Mouse (Mus musculus) liver, postnatal 0 days (tissue): ENCODE results near the gene Vmp1. TPM values are rescaled to one million over a fixed set of nuclear protein-coding genes. Genes with fewer than 3 reads are reported as not detected.

Experiments
- ATAC-seq: fragments of 200-750 bp; cut with Nextera tagmentation; 2 replicates; pipeline ENCODE4 v1.8.0; 2017; ENCODE audit warnings: mild to moderate bottlenecking, moderate library complexity
- DNase-seq: peaks from one replicate; pipeline ENCODE4 v3.0.0-alpha.2; 2016
- H3K27ac ChIP-seq: fragments of 300-500 bp; sonication (generic); 2 replicates; pipeline ENCODE4 v1.5.1; 2014; ENCODE audit warnings: antibody characterized with exemption, moderate library complexity, mild to moderate bottlenecking, low read depth
- H3K27me3 ChIP-seq: fragments of 300-500 bp; sonication (generic); 2 replicates; pipeline ENCODE4 v1.6.1; 2014; ENCODE audit warnings: low read length, control low read depth, mixed read lengths; ENCODE audit not compliant: insufficient read depth
- H3K36me3 ChIP-seq: fragments of 300-500 bp; sonication (generic); replicated peaks from 2 replicates; pipeline ENCODE4 v1.6.1; 2014; ENCODE audit warnings: mild to moderate bottlenecking, control low read depth, low read length, moderate library complexity, mixed read lengths; ENCODE audit not compliant: insufficient read depth
- H3K4me1 ChIP-seq: fragments of 300-500 bp; sonication (generic); 2 replicates; pipeline ENCODE4 v1.6.1; 2014; ENCODE audit warnings: antibody characterized with exemption, mild to moderate bottlenecking, control low read depth; ENCODE audit not compliant: insufficient read depth
- H3K4me2 ChIP-seq: fragments of 300-500 bp; sonication (generic); 2 replicates; pipeline ENCODE4 v1.6.1; 2014; ENCODE audit warnings: low read depth, mild to moderate bottlenecking, low read length, moderate library complexity, mixed read lengths
- H3K4me3 ChIP-seq: fragments of 300-500 bp; sonication (generic); 2 replicates; pipeline ENCODE4 v1.5.1; 2014; ENCODE audit warnings: low read depth, low read length
- H3K9ac ChIP-seq: fragments of 300-500 bp; sonication (generic); replicated peaks from 2 replicates; pipeline ENCODE4 v1.6.1; 2014; ENCODE audit warnings: mild to moderate bottlenecking, moderate library complexity
- H3K9me3 ChIP-seq: fragments of 300-500 bp; sonication (generic); 2 replicates; pipeline ENCODE4 v1.6.1; 2016; ENCODE audit warnings: mild to moderate bottlenecking, control low read depth, low read length, mixed read lengths
- CTCF ChIP-seq: sonication (generic); IDR thresholded peaks from 2 replicates; pipeline ENCODE4 v1.5.1; 2016; ENCODE audit warnings: antibody characterized with exemption, low read depth
- EP300 ChIP-seq: IDR thresholded peaks from 2 replicates; pipeline ENCODE4 v1.6.1; 2016; ENCODE audit warnings: antibody characterized with exemption, low read depth, mild to moderate bottlenecking
- WGBS: fragments of 180-500 bp; shearing (Covaris S2); extraction: QIAGEN DNeasy Blood & Tissue Kit; methylation state at CpG from one replicate; pipeline ENCODE4 v1.1.7; 2014; ENCODE audit not compliant: insufficient replicate concordance; 5-methylcytosine and 5-hydroxymethylcytosine counted together
- polyA plus RNA-seq: library from polyadenylated mRNA; unstranded; fragments of >200 nt; fragmentation: Nextera tagmentation; extraction: Ambion mirVana; gene quantifications from 2 replicates; pipeline ENCODE4 v1.2.1, GENCODE M21; 2015

Gene Vmp1
- polyA plus RNA-seq, 1 experiment from 2014 or later: 125 TPM

DNA sequence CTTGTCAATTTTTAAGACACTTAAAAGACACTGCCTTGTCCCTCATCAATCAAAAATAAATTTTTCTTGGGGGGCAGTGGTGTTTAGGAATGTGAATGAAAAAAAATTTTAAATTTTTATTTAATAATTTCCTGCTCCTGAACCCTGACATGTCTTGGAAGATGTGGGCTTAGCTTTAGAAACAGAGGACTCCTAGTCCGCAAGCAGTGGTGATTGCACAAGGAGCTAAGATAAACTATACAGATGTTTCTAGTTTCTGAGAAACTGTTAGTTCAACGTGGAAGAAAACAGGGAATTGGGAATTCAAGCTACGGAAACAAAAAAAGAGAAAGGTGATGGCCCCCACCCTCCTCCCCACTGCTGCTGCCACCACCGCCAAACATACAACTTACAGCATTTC, 111.8 kb downstream of the Vmp1 start:
- H3K9me3 ChIP-seq: no peaks in the 10 kb centered on the region
- peaks cover 19% of the 10 kb centered on the region for H3K4me1 ChIP-seq
- TF ChIP-seq CTCF (no peak), EP300 (no peak)
- H3K9ac ChIP-seq: no peak overlapping the region
- H3K36me3 ChIP-seq: no peaks in the 10 kb centered on the region
- H3K4me2 ChIP-seq: no peak overlapping the region
- no peak for ATAC-seq
- 59% methylated on average over 4 of the region's 4 CpGs for WGBS
- peak overlapping the region; percentile 48; the same call in 1 of the 2 replicates for H3K27ac ChIP-seq
- H3K27me3 ChIP-seq: no peaks in the 10 kb centered on the region
- H3K4me3 ChIP-seq: no peak overlapping the region
- no peak for DNase-seq

DNA sequence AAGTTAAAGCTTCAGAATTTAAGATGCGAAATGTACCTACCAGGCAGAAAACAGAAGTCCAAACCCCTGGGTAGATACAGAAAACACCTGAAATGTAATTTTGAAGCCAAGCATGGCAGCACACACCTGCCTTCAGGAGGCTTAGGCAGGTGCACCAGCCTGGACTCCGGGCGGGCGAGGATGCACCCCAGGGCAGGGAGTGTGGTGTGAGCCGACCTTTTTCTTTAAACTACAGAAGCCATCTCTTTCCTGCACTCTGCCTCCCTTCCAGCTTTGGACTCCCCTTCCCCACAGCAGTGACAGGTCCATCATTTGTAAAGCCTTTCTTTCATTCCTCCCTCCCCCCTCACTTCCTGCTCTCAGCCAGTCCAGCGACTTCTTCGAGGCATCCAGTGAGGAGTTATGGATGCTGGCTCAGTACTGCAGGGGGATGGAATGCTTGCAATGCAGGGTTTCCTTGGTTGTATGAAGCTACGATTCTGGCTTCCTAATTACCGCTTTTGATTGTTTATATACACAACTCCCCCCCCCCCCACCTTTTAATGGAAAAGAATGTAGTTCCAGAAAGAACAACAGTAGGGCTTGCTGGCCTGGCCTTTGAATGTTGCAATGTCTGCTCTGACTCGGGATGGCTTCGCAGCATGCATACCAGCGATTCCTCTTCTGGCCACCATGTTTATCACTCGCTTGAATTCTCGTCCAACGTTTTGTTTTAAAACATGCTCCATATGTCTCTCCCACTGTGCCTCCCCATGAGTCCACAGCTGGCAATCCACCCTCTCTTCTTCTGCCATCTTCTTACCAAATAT, 112.4 kb downstream of the Vmp1 start:
- no peak for DNase-seq
- H3K27ac ChIP-seq: peak overlapping the region; percentile 48; the same call in 1 of the 2 replicates
- no peaks in the 10 kb centered on the region for H3K27me3 ChIP-seq
- H3K4me1 ChIP-seq: peaks cover 13% of the 10 kb centered on the region
- no peaks in the 10 kb centered on the region for H3K36me3 ChIP-seq
- TF ChIP-seq EP300 (no peak), CTCF (no peak)
- no peak for ATAC-seq
- no peak overlapping the region for H3K4me2 ChIP-seq
- H3K4me3 ChIP-seq: no peak overlapping the region
- no peaks in the 10 kb centered on the region for H3K9me3 ChIP-seq
- WGBS: 55% methylated on average over 15 of the region's 15 CpGs
- H3K9ac ChIP-seq: no peak overlapping the region

DNA sequence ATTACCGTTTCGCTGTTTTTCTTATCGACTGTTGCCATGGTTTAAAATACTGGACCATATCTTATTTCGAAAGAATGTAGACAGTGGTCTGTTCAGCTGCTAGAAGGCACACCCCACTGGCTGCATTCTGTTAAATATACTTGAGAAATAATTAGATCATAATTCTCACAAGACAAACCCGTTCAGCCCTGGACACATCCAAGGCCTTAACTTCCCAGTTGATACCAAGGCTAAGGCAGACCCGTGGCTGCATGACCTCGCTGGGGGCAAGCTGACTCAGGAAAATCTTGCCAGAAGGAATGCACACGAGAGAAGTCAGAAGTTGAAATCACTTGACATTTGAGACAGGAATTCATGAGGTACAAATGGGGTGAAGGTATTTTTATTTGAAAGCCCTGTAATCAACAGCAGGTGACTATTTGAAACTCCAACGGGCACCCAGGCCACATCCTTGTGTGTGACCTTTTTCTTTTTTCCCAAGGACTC, 113.3 kb downstream of the Vmp1 start:
- DNase-seq: no peak
- TF ChIP-seq CTCF (no peak), EP300 (no peak)
- Histone ChIP-seq H3K4me1 (peaks cover 5% of the 10 kb centered on the region; the same call in 1 of the 2 replicates), H3K4me3 (no peak overlapping the region), H3K9ac (no peak overlapping the region), H3K27ac (no peak overlapping the region), H3K4me2 (no peak overlapping the region), H3K27me3 (no peaks in the 10 kb centered on the region), H3K36me3 (no peaks in the 10 kb centered on the region), H3K9me3 (no peaks in the 10 kb centered on the region)
- 69% methylated on average over 9 of the region's 9 CpGs for WGBS
- no peak for ATAC-seq

DNA sequence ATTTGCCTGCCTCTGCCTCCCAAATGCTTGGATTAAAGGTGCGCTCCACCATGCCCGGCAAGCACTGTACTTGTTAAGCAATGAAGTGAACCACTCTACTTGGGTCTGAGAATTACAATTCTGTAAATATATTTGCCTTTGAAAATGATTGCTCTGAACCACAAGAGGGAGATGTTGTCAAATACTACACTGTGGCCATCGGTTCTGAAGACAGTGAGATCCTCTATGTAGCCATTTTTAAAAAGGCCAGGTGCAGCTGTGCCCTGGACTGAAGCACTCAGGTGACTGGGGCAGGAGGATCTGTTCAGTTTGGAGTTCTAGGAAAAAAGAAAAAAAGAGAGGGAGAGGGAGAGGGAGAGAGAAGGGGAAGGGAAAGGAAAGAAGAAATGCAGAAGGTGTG, 115.2 kb downstream of the Vmp1 start:
- H3K27me3 ChIP-seq: no peaks in the 10 kb centered on the region
- H3K36me3 ChIP-seq: no peaks in the 10 kb centered on the region
- no peak for DNase-seq
- peak; percentile 75 for ATAC-seq
- TF ChIP-seq CTCF (peak; percentile 81), EP300 (no peak)
- no peak overlapping the region for H3K4me2 ChIP-seq
- no peak overlapping the region for H3K27ac ChIP-seq
- no peak overlapping the region for H3K9ac ChIP-seq
- no peak overlapping the region for H3K4me3 ChIP-seq
- WGBS: 50% methylated on average over 3 of the region's 3 CpGs
- H3K4me1 ChIP-seq: peaks cover 5% of the 10 kb centered on the region; the same call in 1 of the 2 replicates
- H3K9me3 ChIP-seq: no peaks in the 10 kb centered on the region

DNA sequence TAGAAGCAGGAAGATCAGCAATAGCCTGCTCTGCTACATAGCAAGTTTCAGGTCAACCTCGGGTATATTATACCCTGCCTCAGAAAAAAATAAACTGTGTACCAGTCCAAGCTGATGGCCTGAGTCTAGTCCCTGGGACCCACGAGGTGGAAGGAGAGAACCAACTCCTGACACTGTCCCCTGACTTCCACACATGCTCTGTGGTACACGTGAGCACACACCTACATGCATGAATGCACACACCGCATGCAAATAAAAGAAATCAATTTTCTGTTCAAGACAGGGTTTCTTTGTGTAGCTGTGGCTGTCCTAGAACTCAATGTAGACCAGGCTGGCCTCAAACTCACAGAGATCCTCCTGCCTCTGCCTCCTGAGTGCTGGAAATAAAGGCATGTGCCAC, 125.4 kb downstream of the Vmp1 start:
- DNase-seq: no peak
- no peak for TF ChIP-seq CTCF
- no peak for TF ChIP-seq EP300
- 74% methylated on average over 4 of the region's 4 CpGs for WGBS
- Histone ChIP-seq H3K36me3 (peaks cover 33% of the 10 kb centered on the region), H3K27me3 (no peaks in the 10 kb centered on the region), H3K4me2 (no peak overlapping the region), H3K4me3 (no peak overlapping the region), H3K4me1 (no peaks in the 10 kb centered on the region), H3K27ac (no peak overlapping the region), H3K9ac (no peak overlapping the region), H3K9me3 (no peaks in the 10 kb centered on the region)
- ATAC-seq: no peak

DNA sequence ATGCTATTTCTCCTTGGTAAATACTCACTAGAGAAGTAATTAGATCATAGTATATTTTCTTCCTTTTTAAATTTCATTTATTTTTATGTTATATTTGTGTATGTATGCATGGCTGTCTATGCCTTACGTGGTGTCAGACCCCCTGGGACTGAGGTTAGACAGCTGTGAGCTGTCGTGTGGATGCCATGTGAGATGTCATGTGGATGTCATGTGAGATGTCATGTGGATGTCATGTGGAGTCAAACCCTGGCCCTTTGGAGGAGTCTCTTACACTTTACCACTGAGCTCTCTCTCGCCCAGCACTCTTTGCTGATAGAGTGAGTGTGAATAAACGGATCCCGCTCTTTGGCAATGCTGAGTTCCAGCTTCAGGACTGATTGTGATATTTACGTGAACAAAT, 130.1 kb downstream of the Vmp1 start:
- no peak overlapping the region for H3K27ac ChIP-seq
- no peak overlapping the region for H3K4me3 ChIP-seq
- no peaks in the 10 kb centered on the region for H3K4me1 ChIP-seq
- no peaks in the 10 kb centered on the region for H3K27me3 ChIP-seq
- DNase-seq (no peak), ATAC-seq (no peak)
- H3K9me3 ChIP-seq: no peaks in the 10 kb centered on the region
- 91% methylated on average over 6 of the region's 6 CpGs for WGBS
- H3K9ac ChIP-seq: no peak overlapping the region
- TF ChIP-seq EP300 (no peak), CTCF (no peak)
- peaks cover 23% of the 10 kb centered on the region for H3K36me3 ChIP-seq
- H3K4me2 ChIP-seq: no peak overlapping the region
